Mouse (Mus musculus): Measurements from ENCODE around the gene 1700029I15Rik. TPM values are rescaled to one million over a fixed set of nuclear protein-coding genes. Genes with fewer than 3 reads are reported as not detected.

The 1700029I15Rik gene
- polyA plus RNA-seq, 1 experiment = 0.91 TPM

- TF ChIP-seq TCF12 (IDR thresholded peaks at IDR 0.05; ENCODE audit: insufficient read depth, poor library complexity, severe bottlenecking) (no peak), POLR2AphosphoS2 (IDR thresholded peaks at IDR 0.05; ENCODE audit: insufficient read length, low read depth) (no peak), CEBPB (IDR thresholded peaks at IDR 0.05; ENCODE audit: insufficient read depth, poor library complexity, severe bottlenecking) (no peak), USF1 (IDR thresholded peaks at IDR 0.05; ENCODE audit: low read depth) (no peak), MYOD1 (IDR thresholded peaks at IDR 0.05; ENCODE audit: control insufficient read depth in 1 of 3, insufficient read length in 2 of 3, low read depth in 2 of 3) (no peak), POLR2A (IDR thresholded peaks at IDR 0.05; ENCODE audit: insufficient read length, low read depth) (no peak), MYOG (IDR thresholded peaks at IDR 0.05; ENCODE audit: control insufficient read depth in 1 of 3, insufficient read depth in 1 of 3, insufficient read length in 2 of 3, low read depth in 2 of 3) (no peak), SRF (IDR thresholded peaks at IDR 0.05; ENCODE audit: control insufficient read depth, insufficient read length, low read depth) (no peak), E2F4 (IDR thresholded peaks at IDR 0.05; ENCODE audit: insufficient read depth) (no peak)
- H3ac ChIP-seq (ENCODE audit: control insufficient read depth, insufficient read length) = no peak overlapping the region
- H3K4me3 ChIP-seq = no peak overlapping the region
- H3K36me3 ChIP-seq (ENCODE audit: control insufficient read depth, insufficient read depth) = peaks cover 14% of the 10 kb centered on the region
- no peaks in the 10 kb centered on the region for H3K79me2 ChIP-seq (ENCODE audit: control insufficient read depth, insufficient read depth)
- H3K4me2 ChIP-seq (ENCODE audit: low read depth) = no peak overlapping the region
- H3K27me3 ChIP-seq (ENCODE audit: control insufficient read depth, insufficient read depth, insufficient read length) = peaks cover 8% of the 10 kb centered on the region
Measured at GRCm38 (mm10) chr2:92405687-92406086, 23.3 kb downstream of the 1700029I15Rik start.

- TF ChIP-seq SRF (IDR thresholded peaks at IDR 0.05; ENCODE audit: control insufficient read depth, insufficient read length, low read depth) (no peak), MAX (IDR thresholded peaks at IDR 0.05; ENCODE audit: low read depth) (no peak)
- H3K4me2 ChIP-seq (ENCODE audit: low read depth) = no peak overlapping the region
- H3K4me3 ChIP-seq = no peak overlapping the region
- H3K27me3 ChIP-seq (ENCODE audit: control insufficient read depth, insufficient read depth, insufficient read length) = no peaks in the 10 kb centered on the region
- H3K79me2 ChIP-seq (ENCODE audit: control insufficient read depth, insufficient read depth) = no peaks in the 10 kb centered on the region
- H3ac ChIP-seq (ENCODE audit: control insufficient read depth, insufficient read length) = no peak overlapping the region
- H3K36me3 ChIP-seq (ENCODE audit: control insufficient read depth, insufficient read depth) = peaks cover 20% of the 10 kb centered on the region
Measured at GRCm38 (mm10) chr2:92408309-92409045, 26.1 kb downstream of the 1700029I15Rik start.

DNA sequence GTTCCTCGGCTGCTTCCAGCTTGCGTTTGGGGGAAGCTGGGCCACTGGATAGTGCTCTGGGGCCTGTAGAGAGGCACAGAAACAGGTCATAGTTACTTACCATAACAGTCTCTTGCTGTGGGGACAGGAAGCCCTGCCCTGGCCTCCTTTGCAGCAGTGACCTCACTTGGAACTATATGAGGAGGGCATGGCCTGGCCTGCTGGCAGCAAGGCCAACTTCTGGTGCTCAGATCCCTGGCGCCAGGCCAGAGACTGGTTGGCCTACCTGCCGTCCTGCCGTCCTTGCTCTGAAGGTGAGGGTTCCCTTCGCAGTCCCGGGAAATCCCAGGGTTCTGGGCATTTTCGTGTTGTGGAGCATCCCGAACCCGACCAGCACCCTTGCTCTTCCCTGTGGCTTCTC is 29.4 kb downstream of the 1700029I15Rik start:
- Histone ChIP-seq H3K36me3 (ENCODE audit: control insufficient read depth, insufficient read depth) (peaks cover 31% of the 10 kb centered on the region), H3K79me2 (ENCODE audit: control insufficient read depth, insufficient read depth) (no peaks in the 10 kb centered on the region), H3ac (ENCODE audit: control insufficient read depth, insufficient read length) (no peak overlapping the region), H3K4me3 (no peak overlapping the region), H3K27me3 (ENCODE audit: control insufficient read depth, insufficient read depth, insufficient read length) (no peaks in the 10 kb centered on the region), H3K4me2 (ENCODE audit: low read depth) (no peak overlapping the region)
- TF ChIP-seq REST (IDR thresholded peaks at IDR 0.05; ENCODE audit: insufficient read depth, insufficient read length) = no peak
- no peak for TF ChIP-seq TCF12 (IDR thresholded peaks at IDR 0.05; ENCODE audit: insufficient read depth, poor library complexity, severe bottlenecking)
- TF ChIP-seq E2F4 (IDR thresholded peaks at IDR 0.05; ENCODE audit: insufficient read depth) = no peak
- no peak for TF ChIP-seq SRF (IDR thresholded peaks at IDR 0.05; ENCODE audit: control insufficient read depth, insufficient read length, low read depth)
- TF ChIP-seq USF1 (IDR thresholded peaks at IDR 0.05; ENCODE audit: low read depth) = no peak
- TF ChIP-seq CEBPB (IDR thresholded peaks at IDR 0.05; ENCODE audit: insufficient read depth, poor library complexity, severe bottlenecking) = no peak
- TF ChIP-seq POLR2AphosphoS2 (IDR thresholded peaks at IDR 0.05; ENCODE audit: insufficient read length, low read depth) = no peak
- TF ChIP-seq MYOD1 (IDR thresholded peaks at IDR 0.05; ENCODE audit: control insufficient read depth in 1 of 3, insufficient read length in 2 of 3, low read depth in 2 of 3) = no peak
- no peak for TF ChIP-seq MAX (IDR thresholded peaks at IDR 0.05; ENCODE audit: low read depth)
- no peak for TF ChIP-seq POLR2A (IDR thresholded peaks at IDR 0.05; ENCODE audit: insufficient read length, low read depth)
- TF ChIP-seq TCF3 (IDR thresholded peaks at IDR 0.05; ENCODE audit: insufficient read length, low read depth) = no peak
- no peak for TF ChIP-seq MYOG (IDR thresholded peaks at IDR 0.05; ENCODE audit: control insufficient read depth in 1 of 3, insufficient read depth in 1 of 3, insufficient read length in 2 of 3, low read depth in 2 of 3)

- Histone ChIP-seq H3K27me3 (ENCODE audit: control insufficient read depth, insufficient read depth, insufficient read length) (no peaks in the 10 kb centered on the region), H3K36me3 (ENCODE audit: control insufficient read depth, insufficient read depth) (peaks cover 38% of the 10 kb centered on the region), H3ac (ENCODE audit: control insufficient read depth, insufficient read length) (no peak overlapping the region), H3K79me2 (ENCODE audit: control insufficient read depth, insufficient read depth) (no peaks in the 10 kb centered on the region), H3K4me2 (ENCODE audit: low read depth) (no peak overlapping the region), H3K4me3 (no peak overlapping the region)
- no peak for TF ChIP-seq MYOG (IDR thresholded peaks at IDR 0.05; ENCODE audit: control insufficient read depth in 1 of 3, insufficient read depth in 1 of 3, insufficient read length in 2 of 3, low read depth in 2 of 3)
- no peak for TF ChIP-seq POLR2A (IDR thresholded peaks at IDR 0.05; ENCODE audit: insufficient read length, low read depth)
- no peak for TF ChIP-seq E2F4 (IDR thresholded peaks at IDR 0.05; ENCODE audit: insufficient read depth)
- no peak for TF ChIP-seq CEBPB (IDR thresholded peaks at IDR 0.05; ENCODE audit: insufficient read depth, poor library complexity, severe bottlenecking)
- no peak for TF ChIP-seq SRF (IDR thresholded peaks at IDR 0.05; ENCODE audit: control insufficient read depth, insufficient read length, low read depth)
- TF ChIP-seq USF1 (IDR thresholded peaks at IDR 0.05; ENCODE audit: low read depth) = no peak
- TF ChIP-seq MAX (IDR thresholded peaks at IDR 0.05; ENCODE audit: low read depth) = no peak
- TF ChIP-seq MYOD1 (IDR thresholded peaks at IDR 0.05; ENCODE audit: control insufficient read depth in 1 of 3, insufficient read length in 2 of 3, low read depth in 2 of 3) = no peak
- TF ChIP-seq TCF3 (IDR thresholded peaks at IDR 0.05; ENCODE audit: insufficient read length, low read depth) = no peak
- TF ChIP-seq TCF12 (IDR thresholded peaks at IDR 0.05; ENCODE audit: insufficient read depth, poor library complexity, severe bottlenecking) = no peak
- TF ChIP-seq POLR2AphosphoS2 (IDR thresholded peaks at IDR 0.05; ENCODE audit: insufficient read length, low read depth) = no peak
- TF ChIP-seq REST (IDR thresholded peaks at IDR 0.05; ENCODE audit: insufficient read depth, insufficient read length) = no peak
Measured at GRCm38 (mm10) chr2:92421723-92422387, 39.5 kb downstream of the 1700029I15Rik start.

Measured in myocyte (in vitro differentiated cells).